Mouse (Mus musculus) small intestine, adult 2 months (tissue): ENCODE data around the gene Pacsin3.

Source experiments
- CTCF ChIP-seq: fragments of 200-500 bp; IDR thresholded peaks from 2 replicates; pipeline ENCODE4 v1.5.1; 2012; ENCODE audit warnings: low read depth, mild to moderate bottlenecking, control low read depth, inconsistent platforms, low read length, moderate library complexity, mixed read lengths; ENCODE audit not compliant: insufficient replicate concordance, insufficient read length; ENCODE audit errors: extremely low read depth
- POLR2A ChIP-seq: fragments of 200-500 bp; IDR thresholded peaks from 2 replicates; pipeline ENCODE4 v1.6.1; 2012; ENCODE audit warnings: low read depth, mild to moderate bottlenecking, control low read depth, inconsistent platforms, low read length, moderate library complexity

DNA sequence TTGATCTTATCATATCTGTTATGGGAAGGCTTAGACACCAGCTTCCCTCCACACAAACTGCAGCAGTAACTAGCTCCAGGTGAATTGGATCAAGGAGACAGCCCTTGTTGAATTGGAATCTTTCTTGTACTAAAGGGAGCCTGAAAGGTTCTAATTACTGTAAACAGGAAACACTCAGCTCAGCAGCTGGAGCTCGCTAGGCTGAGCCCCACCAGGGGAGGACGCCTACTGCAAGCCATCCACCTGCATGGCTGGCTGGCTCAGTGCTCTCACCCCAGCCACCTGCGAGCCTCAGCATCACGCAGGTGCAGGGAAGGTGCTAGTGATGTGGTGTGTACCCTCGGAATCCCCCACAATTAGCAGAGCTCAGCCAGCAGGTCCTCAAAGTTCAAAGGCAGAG lies 52.9 kb downstream of the Pacsin3 start:
- TF ChIP-seq CTCF: no peak
- TF ChIP-seq POLR2A: no peak
